Mouse (Mus musculus) kidney, postnatal 10 days (tissue): ENCODE measurements around the gene Foxp1.
A peak's percentile ranks its signal among the peaks of the same experiment; 100 is the strongest.

Experiments used
- DNase-seq: peaks from one replicate; pipeline ENCODE4 v3.0.0; 2021; ENCODE audit warnings: mixed read lengths

Foxp1 gene

DNA sequence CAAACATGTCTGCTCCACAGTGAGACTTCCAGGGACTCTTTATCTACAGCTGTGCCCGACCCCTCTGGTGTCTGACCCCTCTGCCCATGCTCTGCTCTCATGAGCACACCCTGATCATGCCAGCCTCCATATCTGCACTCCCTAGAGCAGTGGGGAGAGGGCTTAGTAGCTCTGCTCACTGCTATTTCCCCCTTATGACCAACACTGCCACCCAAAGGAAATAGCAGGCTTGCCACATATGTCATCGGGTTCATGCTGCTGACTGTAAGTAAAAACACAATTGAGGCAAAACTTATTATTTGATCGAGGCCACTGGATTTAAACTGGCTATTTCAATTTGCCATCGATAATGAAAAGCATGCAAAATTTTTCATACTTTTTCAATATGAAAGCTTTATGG, 270.6 kb downstream of the Foxp1 start:
- no peak for DNase-seq

DNA sequence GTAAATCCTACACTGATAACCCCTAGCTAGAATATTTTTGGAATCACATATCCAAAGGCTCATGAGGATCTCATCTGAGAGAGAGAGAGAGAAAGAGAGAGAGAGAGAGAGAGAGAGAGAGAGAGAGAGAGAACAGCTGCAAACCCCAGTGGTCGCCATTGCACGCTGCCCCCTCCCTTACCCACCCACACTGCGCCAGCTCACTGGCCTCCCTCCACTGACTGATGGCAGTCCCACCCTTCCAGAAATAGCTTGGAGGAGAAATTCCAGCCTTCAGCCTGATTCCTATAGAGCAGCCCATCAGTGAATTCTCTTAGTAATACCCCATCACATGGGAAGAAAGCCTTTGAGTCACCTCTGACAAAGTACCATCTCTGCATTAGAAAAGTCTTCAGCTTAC, 271.3 kb downstream of the Foxp1 start:
- DNase-seq, result no peak

DNA sequence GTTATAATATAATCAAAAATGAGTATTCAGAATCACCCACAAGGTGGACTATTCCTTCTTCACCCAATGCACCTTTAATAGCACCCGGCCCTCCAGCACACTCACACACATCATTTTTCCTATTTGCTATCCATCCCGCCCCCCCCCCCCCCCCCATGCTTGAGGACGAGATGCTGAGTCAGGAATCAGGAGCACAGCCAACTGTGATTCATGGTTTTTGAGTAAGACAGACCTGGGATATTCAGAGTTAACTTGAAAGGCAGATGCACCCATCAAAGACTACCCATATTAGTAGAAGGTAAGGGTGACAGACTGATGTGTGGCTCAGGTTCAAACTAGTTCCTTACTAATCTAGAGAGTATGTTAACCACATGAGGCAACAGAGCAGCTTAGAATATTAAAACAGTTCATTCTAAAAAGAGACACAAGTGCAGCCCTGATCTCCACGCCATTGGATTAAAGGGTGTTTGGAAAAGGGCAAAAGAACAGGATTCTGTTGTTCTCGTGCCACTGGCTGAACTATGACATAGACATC, 273.0 kb downstream of the Foxp1 start:
- no peak for DNase-seq

DNA sequence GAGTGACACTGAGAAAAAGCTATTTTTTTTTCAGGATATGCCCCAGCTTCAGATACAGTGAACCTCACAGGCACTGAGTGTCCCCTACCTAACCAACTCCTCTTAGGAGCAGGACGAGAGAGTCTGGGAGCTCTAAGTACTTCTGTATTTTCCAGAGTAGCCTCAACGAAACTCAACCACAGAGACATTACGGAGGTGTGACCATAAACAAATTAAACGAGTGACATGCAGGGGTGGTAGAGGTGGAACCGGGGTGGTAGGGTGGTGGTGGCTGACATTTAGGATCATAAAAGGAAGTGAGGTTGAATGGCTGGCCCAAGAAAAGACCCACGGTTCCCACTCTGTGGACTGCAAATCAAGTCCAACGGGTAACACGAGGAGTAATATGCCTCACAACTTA, 274.1 kb downstream of the Foxp1 start:
- no peak for DNase-seq

DNA sequence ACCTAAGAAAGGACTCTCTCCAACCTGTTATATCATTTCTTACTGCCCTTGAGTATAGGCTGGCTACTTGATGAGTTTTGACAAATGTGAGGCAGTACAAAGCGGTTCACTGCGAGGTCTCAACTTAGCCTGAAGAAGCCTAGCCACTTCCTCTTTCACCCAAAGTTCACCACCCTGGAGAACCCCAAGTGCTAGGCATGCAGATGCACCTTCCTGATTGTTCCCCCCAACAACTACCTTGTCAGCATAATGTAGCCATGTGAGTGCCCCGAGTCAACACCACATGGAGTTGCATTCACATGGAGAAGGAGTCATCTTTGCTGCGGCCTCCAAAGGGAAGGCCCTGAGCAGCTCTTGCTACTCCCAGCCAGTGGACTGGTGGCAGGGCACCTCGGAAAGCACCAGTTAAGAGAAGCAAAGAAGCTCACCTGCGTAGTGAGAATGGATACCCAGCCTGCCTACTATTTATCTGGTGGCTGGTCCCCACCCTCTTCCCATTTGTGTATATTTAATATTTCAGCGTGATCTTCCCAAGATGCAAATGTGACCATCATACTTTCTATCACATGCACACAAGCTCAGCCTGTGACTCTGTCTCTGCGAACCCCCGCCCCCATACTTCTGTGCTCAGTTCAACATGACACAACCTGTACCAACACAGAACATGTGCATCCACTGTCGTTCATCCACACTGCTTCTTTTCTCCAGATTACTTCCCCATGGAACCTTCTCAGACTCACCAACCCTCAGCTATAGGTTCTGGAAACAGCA, 280.7 kb downstream of the Foxp1 start:
- no peak for DNase-seq

DNA sequence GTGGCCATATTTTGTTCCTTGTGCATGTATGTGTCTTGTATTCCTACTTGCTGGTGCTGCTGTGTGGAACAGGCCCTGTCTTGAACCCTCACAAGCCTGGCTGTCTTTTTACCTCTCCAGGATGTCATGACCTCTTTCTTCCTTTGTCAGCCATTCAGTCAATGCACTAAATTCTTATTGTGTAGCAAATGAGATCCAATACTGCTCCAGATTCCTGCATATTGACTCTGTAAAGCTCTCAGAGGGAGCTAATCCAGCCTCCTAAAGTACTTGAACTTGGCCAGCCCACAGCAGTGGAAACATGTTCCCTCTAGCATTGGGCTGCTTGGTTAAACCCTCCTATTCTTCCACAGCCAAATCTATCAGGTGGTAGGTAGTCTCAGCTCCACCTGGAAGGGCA, 281.8 kb downstream of the Foxp1 start:
- no peak for DNase-seq

DNA sequence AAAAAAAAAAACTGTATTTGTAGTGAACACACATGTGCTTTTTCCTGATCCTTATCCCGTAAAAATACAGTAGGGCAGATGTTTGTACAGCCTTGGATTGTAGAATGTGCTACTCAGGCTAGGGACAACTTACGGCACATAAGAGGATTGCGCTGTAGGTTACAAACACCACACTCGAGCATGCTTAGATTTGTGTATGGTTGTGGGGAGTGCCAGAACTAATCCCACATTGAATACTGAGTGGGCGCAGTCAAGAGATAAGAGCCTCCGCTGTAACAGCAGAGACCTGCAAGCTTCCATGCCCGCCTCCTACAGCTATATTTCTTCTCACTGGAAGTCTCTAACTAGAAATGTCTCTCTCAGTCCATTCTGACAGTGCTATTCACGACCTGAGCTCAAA, 286.9 kb downstream of the Foxp1 start:
- DNase-seq, result no peak

DNA sequence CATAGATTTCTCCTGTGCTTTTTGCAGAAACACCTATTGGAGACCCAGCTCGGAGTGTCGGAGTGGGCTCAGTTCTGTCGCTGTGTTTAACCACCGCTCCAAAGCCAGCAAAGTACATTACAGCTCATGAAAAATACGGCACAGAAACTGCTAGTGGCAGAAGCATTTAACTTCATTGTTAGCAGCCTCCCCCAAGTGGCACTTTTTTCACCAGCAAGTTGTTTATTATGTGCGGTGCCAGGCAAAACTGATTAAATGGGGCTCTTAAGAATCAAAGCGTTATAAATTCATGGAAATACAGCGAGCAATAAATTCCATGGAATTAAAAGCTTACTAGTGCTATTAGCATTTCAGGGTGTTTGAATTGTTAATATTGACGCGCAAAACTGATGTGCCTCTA, 289.1 kb downstream of the Foxp1 start:
- DNase-seq, result no peak

DNA sequence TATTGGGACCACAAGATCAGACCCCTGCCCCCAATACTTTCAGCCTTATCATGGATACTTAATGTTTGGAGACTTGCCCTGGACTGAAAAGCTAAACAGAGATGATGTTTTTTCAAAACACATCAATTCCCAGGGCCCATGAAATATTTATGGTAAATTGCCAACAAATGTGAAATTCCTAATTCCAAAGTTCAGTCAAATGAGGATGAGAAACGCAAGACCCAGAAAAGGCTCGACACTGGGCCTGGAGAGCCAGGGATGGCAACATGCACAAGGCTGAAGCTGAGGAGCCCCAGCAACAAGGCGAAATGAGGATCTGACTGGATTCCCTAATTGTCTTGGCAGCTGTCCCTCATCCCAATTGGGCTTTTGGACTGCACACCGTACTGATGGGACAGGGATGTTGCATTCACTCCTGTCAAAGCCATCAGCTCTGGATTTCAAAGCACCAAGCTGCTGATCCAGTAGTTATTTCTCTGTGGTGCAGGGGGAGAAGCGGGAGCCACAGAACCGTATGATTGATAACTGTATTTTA, 294.1 kb downstream of the Foxp1 start:
- DNase-seq, result no peak

DNA sequence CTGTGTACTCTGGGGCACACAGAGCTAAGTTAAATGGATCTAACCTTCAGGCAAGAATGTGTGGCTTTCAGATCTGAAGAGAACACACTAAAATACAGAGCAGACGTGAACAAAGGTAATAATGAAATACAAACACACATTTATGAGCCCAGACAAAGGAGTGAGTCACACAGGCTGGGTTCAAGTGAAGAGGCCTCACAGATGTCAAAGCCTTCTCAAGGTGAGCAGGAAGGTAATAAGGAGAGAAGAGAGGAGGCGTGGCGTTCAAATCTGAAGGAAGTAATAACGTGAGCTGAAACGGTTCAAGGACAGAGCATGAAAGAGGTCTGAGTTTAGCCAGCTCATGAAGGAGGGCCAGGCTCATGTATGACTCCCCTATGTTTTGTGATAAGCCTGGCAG, 301.4 kb downstream of the Foxp1 start:
- no peak for DNase-seq

DNA sequence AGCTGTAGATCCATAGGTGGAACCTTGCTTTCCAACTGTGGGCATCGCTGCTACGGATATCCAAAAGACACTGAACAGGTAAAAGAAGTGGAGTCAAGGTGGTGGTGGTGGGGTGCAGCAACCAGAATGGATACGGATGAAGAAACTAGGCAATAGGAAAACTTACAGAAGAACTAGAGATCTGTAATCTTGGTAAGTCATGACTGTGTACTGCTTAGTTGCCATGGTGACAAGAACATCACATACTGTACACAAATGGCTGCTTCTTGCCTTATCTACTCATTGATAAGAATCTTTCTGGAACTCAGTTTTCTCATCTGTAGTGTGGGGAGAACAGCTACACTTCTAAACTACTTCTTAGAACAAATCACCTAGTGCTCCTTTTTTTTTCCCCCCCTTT, 302.0 kb downstream of the Foxp1 start:
- DNase-seq, result no peak

DNA sequence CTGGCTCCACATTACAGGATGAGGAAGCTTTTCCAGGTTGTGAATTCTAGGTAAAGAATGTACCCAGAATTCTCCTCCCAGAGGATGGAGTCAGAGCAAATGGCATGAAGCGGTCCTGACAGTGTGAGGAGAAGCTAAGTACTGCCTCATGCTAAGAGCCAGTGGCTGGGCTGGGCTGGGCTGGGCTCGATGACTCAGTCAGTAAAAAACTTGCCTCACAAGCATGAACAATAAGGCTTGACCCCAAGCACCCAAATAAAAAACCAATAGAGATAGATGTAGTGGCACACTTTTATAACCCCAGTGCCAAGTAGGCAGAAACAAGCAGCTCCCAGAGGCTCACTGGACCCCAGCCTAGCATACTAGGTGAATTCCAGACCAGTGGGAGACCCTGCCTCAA, 304.7 kb downstream of the Foxp1 start:
- DNase-seq, result no peak

DNA sequence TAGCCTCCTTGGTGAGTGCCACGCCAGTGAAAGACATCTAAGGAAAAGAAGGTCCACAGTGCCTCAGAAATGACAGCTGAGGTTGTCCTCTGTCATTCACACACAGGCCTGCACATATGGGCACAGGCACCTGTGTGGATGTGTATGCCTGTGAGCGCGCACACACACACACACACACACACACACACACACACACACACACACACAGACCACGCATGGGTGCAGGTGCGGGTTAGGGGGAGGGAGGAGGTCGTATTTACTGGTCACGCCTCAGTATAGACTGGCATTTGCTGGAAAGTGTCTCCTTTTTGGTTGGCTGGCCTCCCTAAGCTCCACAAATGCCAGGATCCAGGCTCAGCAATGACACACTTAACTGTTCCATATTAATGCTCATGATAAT, 305.4 kb downstream of the Foxp1 start:
- DNase-seq, result no peak

DNA sequence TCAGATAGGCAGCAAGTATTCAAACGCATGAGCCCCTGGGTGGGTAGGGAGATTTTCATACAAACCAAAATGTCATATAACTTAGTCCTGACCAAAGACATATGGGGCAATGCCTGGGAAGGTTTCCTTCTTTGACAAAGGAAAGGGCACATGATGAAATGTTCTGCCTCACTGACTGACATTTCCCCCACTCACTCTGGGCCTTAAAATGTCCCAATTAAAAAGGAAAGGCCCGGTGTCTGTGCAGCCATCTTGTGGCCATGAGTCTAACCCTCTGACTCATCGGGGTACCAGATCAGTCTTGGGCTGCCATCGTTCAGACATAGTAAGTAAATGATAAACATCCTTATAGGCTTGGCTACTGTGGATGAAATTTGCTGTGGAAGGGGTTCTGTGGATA, 310.1 kb downstream of the Foxp1 start:
- no peak for DNase-seq

DNA sequence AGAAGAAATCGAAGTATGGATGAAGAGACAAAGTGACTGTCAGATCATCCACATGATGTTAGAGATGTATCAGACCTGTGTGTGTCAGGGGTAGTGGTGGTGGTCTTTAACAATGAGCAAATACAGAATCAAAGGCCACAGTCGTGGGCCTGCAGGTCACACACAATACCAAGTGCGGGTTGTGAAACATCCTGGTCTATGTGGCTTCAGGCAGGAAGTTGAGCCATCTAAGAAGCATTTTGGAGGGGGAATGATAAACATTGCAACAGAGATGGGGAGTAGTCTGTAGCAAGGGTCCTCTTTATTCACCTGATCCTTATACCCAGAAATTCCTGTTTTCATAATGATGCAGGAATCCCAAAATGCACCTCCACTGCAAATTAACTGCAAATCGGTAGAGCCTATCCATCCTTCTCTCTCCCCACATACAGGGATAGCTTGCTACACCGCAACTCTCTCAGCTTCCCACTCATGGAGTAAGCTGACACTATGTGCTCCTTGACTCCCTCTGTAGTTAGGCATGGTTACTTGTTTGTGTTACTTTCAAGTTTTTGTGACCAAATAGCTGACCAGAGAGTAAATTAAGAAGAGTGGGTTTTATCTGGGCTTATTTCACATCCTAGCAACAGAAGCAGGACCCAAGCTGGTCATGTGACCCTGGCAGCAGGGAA, 310.7 kb downstream of the Foxp1 start:
- DNase-seq, result no peak

DNA sequence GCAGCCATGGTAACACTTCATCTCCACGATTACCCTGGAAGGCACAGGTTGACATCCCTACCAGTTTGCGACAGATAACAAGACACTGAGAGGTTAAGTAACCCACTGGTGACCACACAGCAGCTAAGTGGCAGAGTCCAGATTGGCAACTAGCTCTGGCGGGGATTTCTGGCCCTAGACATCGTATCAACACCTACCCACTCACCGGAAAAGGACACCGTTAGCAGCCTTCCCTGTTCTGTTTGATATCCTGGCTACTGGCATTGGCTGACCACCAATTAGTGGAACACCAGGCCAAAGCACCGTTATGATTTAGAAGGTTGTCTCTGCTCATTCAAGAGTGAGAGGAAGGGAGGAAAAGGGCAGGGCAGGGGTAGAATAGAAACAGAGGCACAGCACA, 312.4 kb downstream of the Foxp1 start:
- no peak for DNase-seq

DNA sequence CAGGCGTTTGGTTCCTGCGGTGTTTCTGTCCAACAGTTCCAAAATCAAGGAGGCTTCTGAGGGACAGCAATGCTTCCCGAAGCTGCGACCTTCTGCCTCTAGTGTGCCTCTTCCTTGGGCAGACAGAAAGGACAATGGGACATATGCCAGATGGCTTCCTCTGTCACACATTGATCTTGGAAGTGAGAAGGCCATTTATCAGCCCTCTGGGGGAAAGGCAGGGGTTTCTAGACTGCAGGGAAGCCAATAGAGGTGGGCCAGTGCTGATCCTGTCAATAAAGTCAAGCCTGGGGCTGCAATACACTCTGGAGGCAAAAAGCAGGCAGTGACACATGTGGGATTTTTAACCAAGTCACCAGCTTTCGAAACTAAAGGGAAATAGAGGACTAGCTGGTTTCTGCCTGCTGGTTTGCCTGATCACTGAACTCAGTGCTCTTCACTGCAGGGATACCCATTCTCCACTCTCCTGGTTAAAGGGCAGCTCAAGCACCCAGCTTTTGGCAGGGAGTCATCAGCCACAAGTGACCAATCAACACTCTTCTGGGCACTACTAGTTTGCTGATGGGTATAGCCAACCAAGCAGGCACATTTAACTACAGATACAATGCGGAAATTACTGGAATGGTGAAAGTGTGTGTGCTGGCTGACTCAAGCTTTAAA, 315.2 kb downstream of the Foxp1 start:
- no peak for DNase-seq

DNA sequence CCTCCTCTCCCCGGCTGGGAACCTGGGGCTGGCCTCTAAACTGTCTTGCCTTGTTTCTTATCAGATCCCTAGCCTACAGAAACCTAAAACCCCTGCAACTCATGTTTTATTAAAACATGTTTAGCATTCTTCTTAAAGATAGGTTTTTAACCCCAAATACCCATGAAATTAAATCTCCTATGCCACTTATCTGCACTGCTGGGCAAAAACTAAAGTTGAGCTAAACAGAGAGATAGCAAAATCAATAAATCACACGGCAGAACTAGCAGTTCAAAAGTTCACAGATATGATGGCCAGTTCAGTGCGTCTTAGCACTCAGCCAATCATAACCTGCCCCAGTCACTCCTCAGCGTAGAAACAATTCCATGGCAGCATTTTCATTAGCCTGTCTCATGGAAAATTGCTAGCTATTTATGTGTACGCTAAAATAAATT, 316.1 kb downstream of the Foxp1 start:
- no peak for DNase-seq

DNA sequence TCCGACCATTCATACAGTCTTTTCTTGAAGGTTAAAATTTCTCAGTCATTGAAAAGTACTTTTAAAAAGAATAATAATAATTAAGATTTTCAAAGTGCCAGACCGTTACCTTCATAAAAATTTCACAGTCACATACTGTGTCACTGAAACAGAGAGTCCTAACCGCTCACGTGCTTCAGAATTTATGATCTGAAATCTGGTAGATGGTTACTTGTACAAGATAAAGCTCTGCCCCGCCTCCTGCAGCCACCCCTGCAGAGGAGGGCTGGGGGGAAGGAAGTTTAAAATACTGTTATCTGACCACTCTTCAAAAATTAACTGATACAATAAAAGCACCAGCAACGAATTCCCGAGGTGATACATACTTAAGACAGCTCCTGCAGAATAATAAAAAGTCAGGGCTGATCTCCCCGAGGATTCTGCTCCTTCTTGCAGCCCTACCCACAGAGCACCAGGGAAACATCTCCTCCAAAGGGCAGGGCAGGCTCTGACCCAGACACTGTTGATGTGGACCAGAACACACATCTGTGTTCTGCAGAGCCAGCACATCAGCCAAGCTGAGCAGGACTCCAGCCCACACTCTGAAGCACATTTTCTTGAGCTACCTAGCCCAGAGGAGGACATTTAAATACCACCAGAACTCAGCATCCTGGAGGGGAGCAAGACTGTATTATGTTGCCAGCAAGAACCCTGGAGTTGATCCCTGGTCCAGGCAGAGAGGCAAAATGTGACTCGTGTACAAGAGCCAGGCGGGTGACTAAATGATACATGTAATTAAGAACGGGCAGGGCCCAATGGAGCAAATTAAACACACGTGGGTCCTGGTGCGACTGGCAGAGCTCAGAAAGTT, 316.7 kb downstream of the Foxp1 start:
- DNase-seq, result no peak

DNA sequence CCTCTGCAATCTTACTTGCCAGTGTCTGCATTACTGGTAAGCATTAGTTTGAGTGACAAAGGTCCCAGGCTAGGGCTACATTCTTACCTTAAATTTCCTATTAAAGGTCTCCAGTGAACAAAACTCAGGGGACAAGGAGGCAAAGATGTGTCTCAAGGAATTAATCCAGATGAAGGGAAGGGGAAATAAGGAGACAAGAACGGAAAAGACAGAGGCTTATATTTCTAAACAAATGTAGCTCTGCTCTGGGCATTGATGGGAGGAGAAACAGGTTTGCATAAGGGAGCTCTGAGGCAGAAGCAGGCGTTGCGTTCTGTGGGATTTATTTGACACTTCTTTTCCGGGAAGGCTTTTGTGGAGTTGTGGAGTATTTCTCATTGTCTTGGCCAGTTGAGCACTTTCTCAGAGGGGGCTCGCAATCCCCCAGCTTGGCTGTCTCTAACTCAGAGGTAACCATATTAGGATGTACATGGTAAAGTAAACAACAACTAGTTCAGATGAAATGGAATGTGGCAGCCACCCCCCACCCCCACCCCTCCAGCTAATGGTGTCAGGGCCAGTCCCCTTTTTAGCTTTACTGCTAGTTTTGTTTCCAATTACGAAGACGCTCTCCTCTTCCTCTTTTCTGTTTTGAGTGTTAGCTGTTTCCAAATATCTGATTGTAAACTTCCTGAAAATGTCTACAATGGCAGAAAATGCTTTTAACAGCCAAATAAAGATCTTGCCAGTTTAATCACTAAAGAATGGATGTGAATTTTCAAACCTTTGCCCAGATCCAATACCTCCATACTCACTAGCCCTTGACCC, 317.5 kb downstream of the Foxp1 start:
- no peak for DNase-seq

DNA sequence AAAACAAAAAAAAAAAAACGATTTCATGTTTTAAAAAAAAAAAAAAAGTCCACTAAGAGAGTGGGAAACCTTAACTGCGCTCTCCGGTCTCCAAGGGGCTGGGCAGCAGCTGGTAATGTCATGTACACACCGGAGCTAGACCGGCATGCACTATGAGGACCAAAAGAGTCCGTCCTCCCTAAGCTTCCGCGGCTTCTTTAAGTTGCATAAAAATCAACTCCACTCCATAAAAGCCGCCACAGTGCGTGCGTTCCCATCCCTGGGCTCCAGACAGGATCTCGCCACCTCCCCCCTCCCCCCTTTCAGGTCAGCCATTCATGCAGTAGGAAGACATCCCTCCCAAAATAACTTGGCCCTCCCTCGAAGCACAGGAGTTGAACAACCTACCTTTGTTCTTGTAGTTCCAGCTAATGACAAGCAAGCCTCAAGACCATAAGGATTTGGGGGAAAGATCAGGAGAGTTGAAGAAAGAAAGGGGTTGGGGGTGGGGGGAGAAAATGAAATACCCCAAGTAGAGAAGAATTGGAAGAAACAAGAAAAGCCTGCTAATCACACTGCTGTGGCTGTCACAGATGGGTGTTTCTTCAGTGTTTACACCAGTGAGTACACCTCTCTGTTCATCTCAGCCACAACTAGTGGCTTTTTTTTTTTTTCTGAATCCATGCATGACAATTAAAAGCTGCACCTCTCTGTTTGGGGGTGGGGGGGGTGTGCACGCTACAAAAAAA, 318.3 kb downstream of the Foxp1 start:
- peak; percentile 40 for DNase-seq
